Mouse (Mus musculus): ENCODE results near the gene Specc1. TPM values are rescaled to one million over a fixed set of nuclear protein-coding genes. Genes with fewer than 3 reads are reported as not detected.

The Specc1 gene
- polyA plus RNA-seq, 1 experiment: 79.7 TPM

- no peak for TF ChIP-seq CTCF (IDR thresholded peaks at IDR 0.05; ENCODE audit: borderline replicate concordance, insufficient read depth, low read depth, low read length)
- no peak for TF ChIP-seq POLR2A (IDR thresholded peaks at IDR 0.05; ENCODE audit: borderline replicate concordance, insufficient read depth, low read length)
- WGBS: 83% methylated on average over 3 of the region's 3 CpGs
- no peak for DNase-seq
- no peak overlapping the region for H3K4me3 ChIP-seq (replicated peaks; ENCODE audit: insufficient read depth, low read depth, low read length)
- no peaks in the 10 kb centered on the region for H3K4me1 ChIP-seq (ENCODE audit: control insufficient read depth, insufficient read depth, low read length)
- H3K27me3 ChIP-seq (ENCODE audit: control insufficient read depth, insufficient read depth, low read length): no peaks in the 10 kb centered on the region
- H3K27ac ChIP-seq (ENCODE audit: insufficient read depth, low read length): no peak overlapping the region
Measured at GRCm38 (mm10) chr11:62166503-62166902, 209.9 kb downstream of the Specc1 start.

GRCm38 (mm10) chr11:62168146-62168545, 211.6 kb downstream of the Specc1 start:
- no peaks in the 10 kb centered on the region for H3K27me3 ChIP-seq (ENCODE audit: control insufficient read depth, insufficient read depth, low read length)
- H3K27ac ChIP-seq (ENCODE audit: insufficient read depth, low read length): no peak overlapping the region
- WGBS: 93% methylated on average over 3 of the region's 3 CpGs
- no peak overlapping the region for H3K4me3 ChIP-seq (replicated peaks; ENCODE audit: insufficient read depth, low read depth, low read length)
- no peak for DNase-seq
- no peaks in the 10 kb centered on the region for H3K4me1 ChIP-seq (ENCODE audit: control insufficient read depth, insufficient read depth, low read length)
- TF ChIP-seq POLR2A (IDR thresholded peaks at IDR 0.05; ENCODE audit: borderline replicate concordance, insufficient read depth, low read length) (no peak), CTCF (IDR thresholded peaks at IDR 0.05; ENCODE audit: borderline replicate concordance, insufficient read depth, low read depth, low read length) (no peak)

GRCm38 (mm10) chr11:62177395-62178113, 221.0 kb downstream of the Specc1 start:
- H3K4me1 ChIP-seq (ENCODE audit: control insufficient read depth, insufficient read depth, low read length): no peaks in the 10 kb centered on the region
- no peak overlapping the region for H3K27ac ChIP-seq (ENCODE audit: insufficient read depth, low read length)
- H3K27me3 ChIP-seq (ENCODE audit: control insufficient read depth, insufficient read depth, low read length): no peaks in the 10 kb centered on the region
- TF ChIP-seq CTCF (IDR thresholded peaks at IDR 0.05; ENCODE audit: borderline replicate concordance, insufficient read depth, low read depth, low read length): no peak
- TF ChIP-seq POLR2A (IDR thresholded peaks at IDR 0.05; ENCODE audit: borderline replicate concordance, insufficient read depth, low read length): no peak
- WGBS: 88% methylated on average over 10 of the region's 10 CpGs
- DNase-seq: no peak
- H3K4me3 ChIP-seq (replicated peaks; ENCODE audit: insufficient read depth, low read depth, low read length): no peak overlapping the region

GRCm38 (mm10) chr11:62180791-62181190, 224.2 kb downstream of the Specc1 start:
- no peak for TF ChIP-seq POLR2A (IDR thresholded peaks at IDR 0.05; ENCODE audit: borderline replicate concordance, insufficient read depth, low read length)
- no peak for TF ChIP-seq CTCF (IDR thresholded peaks at IDR 0.05; ENCODE audit: borderline replicate concordance, insufficient read depth, low read depth, low read length)
- H3K4me3 ChIP-seq (replicated peaks; ENCODE audit: insufficient read depth, low read depth, low read length): no peak overlapping the region
- no peaks in the 10 kb centered on the region for H3K27me3 ChIP-seq (ENCODE audit: control insufficient read depth, insufficient read depth, low read length)
- 92% methylated on average over 6 of the region's 6 CpGs for WGBS
- no peak for DNase-seq
- H3K27ac ChIP-seq (ENCODE audit: insufficient read depth, low read length): no peak overlapping the region
- H3K4me1 ChIP-seq (ENCODE audit: control insufficient read depth, insufficient read depth, low read length): no peaks in the 10 kb centered on the region

DNA sequence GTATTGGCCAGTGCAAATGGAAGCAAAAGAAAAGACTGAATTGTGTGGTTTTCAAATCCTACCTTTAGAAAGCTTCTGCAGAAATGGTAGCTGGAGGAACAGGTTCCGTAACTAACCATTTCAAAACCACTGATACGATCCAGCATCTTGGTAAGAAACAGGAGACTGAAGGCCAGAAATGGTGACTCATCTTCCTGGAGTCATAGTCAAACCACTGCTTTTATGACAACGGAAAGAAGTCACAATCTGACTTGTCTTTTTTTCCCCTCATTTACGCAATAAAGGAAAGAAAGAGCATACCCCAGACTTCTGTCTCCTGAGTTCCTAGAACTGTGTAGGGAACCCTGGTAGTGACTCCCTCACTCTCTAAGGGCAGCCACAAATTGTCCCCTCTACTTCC, 228.3 kb downstream of the Specc1 start:
- Histone ChIP-seq H3K4me1 (ENCODE audit: control insufficient read depth, insufficient read depth, low read length) (no peaks in the 10 kb centered on the region), H3K27me3 (ENCODE audit: control insufficient read depth, insufficient read depth, low read length) (no peaks in the 10 kb centered on the region), H3K27ac (ENCODE audit: insufficient read depth, low read length) (no peak overlapping the region), H3K4me3 (replicated peaks; ENCODE audit: insufficient read depth, low read depth, low read length) (no peak overlapping the region)
- no peak for DNase-seq
- 83% methylated on average over 4 of the region's 4 CpGs for WGBS
- no peak for TF ChIP-seq POLR2A (IDR thresholded peaks at IDR 0.05; ENCODE audit: borderline replicate concordance, insufficient read depth, low read length)
- TF ChIP-seq CTCF (IDR thresholded peaks at IDR 0.05; ENCODE audit: borderline replicate concordance, insufficient read depth, low read depth, low read length): no peak

DNA sequence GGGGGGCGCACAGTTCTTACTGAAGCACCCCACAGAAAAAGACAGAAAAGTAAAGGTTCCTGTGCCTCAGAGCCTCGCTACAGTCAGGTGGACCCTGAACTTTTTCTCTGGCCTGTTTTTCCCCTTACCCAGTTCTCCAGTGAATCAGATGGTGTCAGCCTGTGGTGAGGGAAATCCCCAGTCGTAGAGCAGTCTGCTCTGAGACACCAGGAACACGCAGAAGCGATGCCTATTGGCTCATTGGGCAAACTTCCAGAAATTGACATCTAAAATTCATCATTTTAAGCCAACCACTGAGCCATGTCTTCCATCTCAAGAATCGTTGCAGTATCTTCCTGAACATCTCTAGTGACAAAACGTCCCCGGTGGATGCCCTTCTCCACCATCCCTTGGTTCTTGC, 230.5 kb downstream of the Specc1 start:
- no peak for DNase-seq
- TF ChIP-seq CTCF (IDR thresholded peaks at IDR 0.05; ENCODE audit: borderline replicate concordance, insufficient read depth, low read depth, low read length) (no peak), POLR2A (IDR thresholded peaks at IDR 0.05; ENCODE audit: borderline replicate concordance, insufficient read depth, low read length) (no peak)
- no peaks in the 10 kb centered on the region for H3K4me1 ChIP-seq (ENCODE audit: control insufficient read depth, insufficient read depth, low read length)
- no peaks in the 10 kb centered on the region for H3K27me3 ChIP-seq (ENCODE audit: control insufficient read depth, insufficient read depth, low read length)
- no peak overlapping the region for H3K4me3 ChIP-seq (replicated peaks; ENCODE audit: insufficient read depth, low read depth, low read length)
- 56% methylated on average over 8 of the region's 8 CpGs for WGBS
- no peak overlapping the region for H3K27ac ChIP-seq (ENCODE audit: insufficient read depth, low read length)

DNA sequence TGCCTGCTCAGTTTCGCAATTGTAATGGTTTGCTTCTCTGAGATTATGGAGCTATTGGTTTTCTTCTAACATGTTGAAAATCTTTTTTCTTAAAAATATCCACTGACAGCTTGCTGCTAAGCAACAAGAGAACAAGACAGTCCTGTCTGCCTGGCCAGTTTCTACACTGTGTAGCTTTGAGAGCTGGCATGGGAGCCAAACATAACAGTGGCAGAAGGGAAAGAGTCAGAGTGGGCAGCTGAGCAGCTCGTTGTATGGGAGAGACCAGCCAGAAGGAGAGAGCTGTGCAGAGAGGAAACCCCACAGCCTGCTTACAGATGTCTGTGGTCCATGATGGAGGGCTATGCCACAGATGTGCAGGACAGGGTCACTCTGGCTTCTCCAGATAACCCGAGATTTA, 235.5 kb downstream of the Specc1 start:
- Histone ChIP-seq H3K4me1 (ENCODE audit: control insufficient read depth, insufficient read depth, low read length) (no peaks in the 10 kb centered on the region), H3K4me3 (replicated peaks; ENCODE audit: insufficient read depth, low read depth, low read length) (no peak overlapping the region), H3K27ac (ENCODE audit: insufficient read depth, low read length) (no peak overlapping the region), H3K27me3 (ENCODE audit: control insufficient read depth, insufficient read depth, low read length) (no peaks in the 10 kb centered on the region)
- 61% methylated on average over 3 of the region's 3 CpGs for WGBS
- DNase-seq: no peak
- TF ChIP-seq CTCF (IDR thresholded peaks at IDR 0.05; ENCODE audit: borderline replicate concordance, insufficient read depth, low read depth, low read length) (no peak), POLR2A (IDR thresholded peaks at IDR 0.05; ENCODE audit: borderline replicate concordance, insufficient read depth, low read length) (no peak)

DNA sequence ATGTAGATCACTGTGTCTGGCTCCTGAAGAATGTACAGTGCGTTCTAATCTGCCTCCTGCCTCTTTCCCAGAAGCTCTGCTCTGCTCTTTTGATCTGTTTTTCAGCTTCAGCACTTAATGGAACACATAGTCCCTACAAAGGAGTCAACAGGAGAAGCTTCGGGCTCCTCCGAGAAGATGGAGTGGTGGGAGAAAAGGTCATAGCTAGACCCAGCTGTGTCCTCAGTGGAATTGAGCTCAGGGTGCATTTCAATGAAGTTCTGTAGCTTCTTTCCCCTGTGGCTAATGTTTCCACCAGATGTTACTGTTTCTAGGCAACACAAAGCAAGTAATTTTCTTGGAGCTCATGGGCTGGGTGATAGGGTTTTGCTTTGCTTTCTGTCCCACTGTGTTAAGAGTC, 236.6 kb downstream of the Specc1 start:
- no peak overlapping the region for H3K27ac ChIP-seq (ENCODE audit: insufficient read depth, low read length)
- TF ChIP-seq CTCF (IDR thresholded peaks at IDR 0.05; ENCODE audit: borderline replicate concordance, insufficient read depth, low read depth, low read length) (no peak), POLR2A (IDR thresholded peaks at IDR 0.05; ENCODE audit: borderline replicate concordance, insufficient read depth, low read length) (no peak)
- DNase-seq: no peak
- H3K4me1 ChIP-seq (ENCODE audit: control insufficient read depth, insufficient read depth, low read length): no peaks in the 10 kb centered on the region
- H3K4me3 ChIP-seq (replicated peaks; ENCODE audit: insufficient read depth, low read depth, low read length): no peak overlapping the region
- WGBS: 88% methylated on average over 3 of the region's 3 CpGs
- H3K27me3 ChIP-seq (ENCODE audit: control insufficient read depth, insufficient read depth, low read length): no peaks in the 10 kb centered on the region
